Mouse (Mus musculus) olfactory bulb, adult 2 months (tissue): ENCODE data around the gene Pgm2l1.

Experiments used
- CTCF ChIP-seq: fragments of 200-500 bp; IDR thresholded peaks from 2 replicates; pipeline ENCODE4 v1.5.1; 2012; ENCODE audit warnings: low read depth, mild to moderate bottlenecking, low read length, moderate library complexity; ENCODE audit not compliant: insufficient read depth
- POLR2A ChIP-seq: fragments of 200-500 bp; IDR thresholded peaks from 2 replicates; pipeline ENCODE4 v1.6.1; 2012; ENCODE audit warnings: mild to moderate bottlenecking, low read depth, low read length, moderate library complexity; ENCODE audit not compliant: insufficient read depth

GRCm38 (mm10) chr7:100281596-100281995 is 54.4 kb downstream of the Pgm2l1 start:
- TF ChIP-seq POLR2A (no peak), CTCF (no peak)
